Mouse (Mus musculus): Measurements from ENCODE around the gene Myo5a. TPM values are rescaled to one million over a fixed set of nuclear protein-coding genes. Genes with fewer than 3 reads are reported as not detected.

Myo5a gene
- polyA plus RNA-seq, 1 experiment, result 89.9 TPM

DNA sequence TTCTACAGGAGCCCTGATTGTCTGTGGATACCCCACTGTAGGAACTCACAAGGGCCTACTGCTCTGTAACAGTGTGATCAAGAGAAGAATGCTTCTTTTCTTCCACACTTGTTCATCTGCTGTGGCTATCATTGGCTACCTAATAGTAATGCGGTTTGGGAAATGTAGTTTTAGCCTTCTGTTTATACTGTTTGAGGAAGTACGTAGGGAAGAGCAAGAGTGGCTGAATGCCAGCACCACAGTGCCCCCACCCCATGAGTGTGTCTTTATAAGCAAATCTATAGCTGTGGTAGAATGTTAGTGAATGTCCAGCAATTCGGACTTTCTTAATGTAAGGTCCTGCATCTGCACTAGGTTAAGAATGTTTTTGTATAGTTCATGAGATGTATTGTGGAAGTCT lies 21.7 kb upstream of the Myo5a start:
- TF ChIP-seq POLR2A (IDR thresholded peaks at IDR 0.05; ENCODE audit: borderline replicate concordance, insufficient read depth, low read length), result no peak
- TF ChIP-seq CTCF (IDR thresholded peaks at IDR 0.05; ENCODE audit: borderline replicate concordance, insufficient read depth, low read depth, low read length), result no peak
- no peaks in the 10 kb centered on the region; the same call in 1 of the 2 replicates for H3K4me1 ChIP-seq (ENCODE audit: control insufficient read depth, insufficient read depth, low read length)
- DNase-seq, result no peak
- H3K27me3 ChIP-seq (ENCODE audit: control insufficient read depth, insufficient read depth, low read length), result no peaks in the 10 kb centered on the region
- H3K27ac ChIP-seq (ENCODE audit: insufficient read depth, low read length), result no peak overlapping the region
- H3K4me3 ChIP-seq (replicated peaks; ENCODE audit: insufficient read depth, low read depth, low read length), result no peak overlapping the region
- WGBS, result 82% methylated on average over 3 of the region's 3 CpGs

DNA sequence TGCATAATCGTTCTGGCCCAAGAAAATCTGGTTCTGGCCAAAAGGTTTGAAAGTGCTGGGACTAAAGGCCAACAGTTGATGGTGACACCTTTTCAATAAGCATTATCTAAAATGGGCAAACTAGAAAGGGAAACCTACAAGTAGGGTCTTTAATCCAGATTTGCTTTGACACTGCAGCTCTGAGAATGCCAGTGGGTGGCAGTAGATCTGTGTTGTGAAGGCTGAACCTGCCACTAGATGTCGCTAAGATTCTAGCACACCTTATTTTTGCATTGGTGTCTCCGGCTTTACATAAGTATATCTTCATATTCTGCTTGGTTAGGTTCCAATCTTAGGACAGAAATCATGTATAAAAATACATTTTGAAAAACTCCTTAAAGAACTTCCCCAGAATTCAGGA lies 20.8 kb upstream of the Myo5a start:
- no peak for TF ChIP-seq POLR2A (IDR thresholded peaks at IDR 0.05; ENCODE audit: borderline replicate concordance, insufficient read depth, low read length)
- TF ChIP-seq CTCF (IDR thresholded peaks at IDR 0.05; ENCODE audit: borderline replicate concordance, insufficient read depth, low read depth, low read length), result peak; percentile 85
- peak; percentile 76 to 81 for DNase-seq
- 12% methylated on average over 3 of the region's 3 CpGs for WGBS
- Histone ChIP-seq H3K4me3 (replicated peaks; ENCODE audit: insufficient read depth, low read depth, low read length) (peak overlapping the region; percentile 28), H3K4me1 (ENCODE audit: control insufficient read depth, insufficient read depth, low read length) (no peaks in the 10 kb centered on the region; the same call in 1 of the 2 replicates), H3K27ac (ENCODE audit: insufficient read depth, low read length) (no peak overlapping the region), H3K27me3 (ENCODE audit: control insufficient read depth, insufficient read depth, low read length) (no peaks in the 10 kb centered on the region)

DNA sequence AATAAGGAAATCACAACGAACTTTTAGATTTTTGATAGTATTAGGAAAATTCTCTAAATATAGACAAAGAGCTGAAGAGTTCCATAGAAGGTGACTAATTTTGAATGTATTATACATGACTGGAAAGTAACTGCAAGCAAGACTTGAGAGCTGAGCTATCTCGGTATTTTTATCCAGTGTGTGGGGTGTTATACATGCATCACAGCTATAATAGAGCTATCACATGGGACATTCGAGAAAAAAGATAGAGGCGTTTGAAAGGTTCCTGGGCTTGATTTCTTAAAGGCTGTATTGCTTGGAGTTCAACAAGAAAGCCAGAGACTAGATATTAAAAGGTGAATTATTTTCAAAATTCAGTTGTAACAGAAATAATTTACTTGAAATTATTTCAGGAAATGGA lies 19.0 kb upstream of the Myo5a start:
- no peak for TF ChIP-seq CTCF (IDR thresholded peaks at IDR 0.05; ENCODE audit: borderline replicate concordance, insufficient read depth, low read depth, low read length)
- no peaks in the 10 kb centered on the region; the same call in 1 of the 2 replicates for H3K4me1 ChIP-seq (ENCODE audit: control insufficient read depth, insufficient read depth, low read length)
- 75% methylated on average over 4 of the region's 4 CpGs for WGBS
- no peak overlapping the region for H3K4me3 ChIP-seq (replicated peaks; ENCODE audit: insufficient read depth, low read depth, low read length)
- H3K27ac ChIP-seq (ENCODE audit: insufficient read depth, low read length), result no peak overlapping the region
- DNase-seq, result no peak
- no peaks in the 10 kb centered on the region for H3K27me3 ChIP-seq (ENCODE audit: control insufficient read depth, insufficient read depth, low read length)

DNA sequence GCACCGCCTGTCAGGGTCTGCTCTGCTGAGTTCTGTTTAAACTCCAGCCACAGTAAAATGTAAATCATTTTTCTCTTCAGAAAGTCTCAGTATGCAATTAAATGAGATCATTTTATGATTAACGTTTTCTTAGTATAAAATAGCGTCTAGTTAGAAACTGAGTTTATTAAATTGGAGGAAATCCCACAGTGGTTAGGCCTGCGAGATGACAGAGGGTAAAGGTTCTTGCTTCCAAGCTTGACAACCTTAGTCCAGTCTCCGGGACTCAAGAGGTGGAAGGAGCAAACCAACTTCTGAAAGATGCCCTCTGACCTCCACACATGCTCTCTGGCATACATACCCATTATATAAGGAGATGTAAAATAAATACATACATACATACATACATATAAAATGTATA lies 15.8 kb upstream of the Myo5a start:
- TF ChIP-seq POLR2A (IDR thresholded peaks at IDR 0.05; ENCODE audit: borderline replicate concordance, insufficient read depth, low read length) (no peak), CTCF (IDR thresholded peaks at IDR 0.05; ENCODE audit: borderline replicate concordance, insufficient read depth, low read depth, low read length) (no peak)
- Histone ChIP-seq H3K27ac (ENCODE audit: insufficient read depth, low read length) (no peak overlapping the region), H3K4me3 (replicated peaks; ENCODE audit: insufficient read depth, low read depth, low read length) (no peak overlapping the region), H3K4me1 (ENCODE audit: control insufficient read depth, insufficient read depth, low read length) (no peaks in the 10 kb centered on the region; the same call in 1 of the 2 replicates), H3K27me3 (ENCODE audit: control insufficient read depth, insufficient read depth, low read length) (no peaks in the 10 kb centered on the region)
- WGBS, result 93% methylated on average over 5 of the region's 5 CpGs
- DNase-seq, result no peak

DNA sequence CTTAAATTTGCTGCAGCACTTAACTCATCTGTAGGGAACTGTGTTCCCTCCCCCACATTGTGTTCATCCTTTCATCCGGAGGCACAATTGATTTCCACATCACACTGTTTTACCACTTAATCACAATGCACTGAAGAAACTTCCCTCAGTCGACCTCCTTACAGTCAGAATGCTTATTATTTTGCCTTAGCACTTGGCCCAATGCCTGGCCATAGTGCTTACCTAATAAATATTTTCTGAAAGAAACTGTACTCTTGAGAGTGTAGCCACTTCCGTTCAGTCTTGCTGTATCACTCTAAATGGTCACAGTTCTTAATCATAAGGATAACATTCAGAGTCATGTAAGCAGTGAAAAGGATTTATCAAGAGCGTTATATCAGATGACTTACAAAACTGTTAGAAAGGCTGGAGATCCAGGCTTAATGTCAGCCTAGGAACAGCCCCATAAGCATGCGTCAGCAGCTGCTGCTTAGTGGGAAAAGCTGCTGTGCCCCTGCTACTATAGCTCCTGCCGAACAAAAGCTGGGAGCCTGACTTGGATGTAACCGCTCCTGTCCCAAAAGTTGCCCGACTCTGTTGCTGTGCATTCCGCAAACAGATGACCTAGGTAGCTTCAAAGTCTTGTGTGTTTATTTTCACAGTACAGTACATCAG lies 6.0 kb upstream of the Myo5a start:
- no peak for TF ChIP-seq POLR2A (IDR thresholded peaks at IDR 0.05; ENCODE audit: borderline replicate concordance, insufficient read depth, low read length)
- TF ChIP-seq CTCF (IDR thresholded peaks at IDR 0.05; ENCODE audit: borderline replicate concordance, insufficient read depth, low read depth, low read length), result no peak
- DNase-seq, result no peak
- Histone ChIP-seq H3K4me3 (replicated peaks; ENCODE audit: insufficient read depth, low read depth, low read length) (no peak overlapping the region), H3K27ac (ENCODE audit: insufficient read depth, low read length) (no peak overlapping the region), H3K27me3 (ENCODE audit: control insufficient read depth, insufficient read depth, low read length) (no peaks in the 10 kb centered on the region), H3K4me1 (ENCODE audit: control insufficient read depth, insufficient read depth, low read length) (no peaks in the 10 kb centered on the region)
- 72% methylated on average over 9 of the region's 9 CpGs for WGBS

DNA sequence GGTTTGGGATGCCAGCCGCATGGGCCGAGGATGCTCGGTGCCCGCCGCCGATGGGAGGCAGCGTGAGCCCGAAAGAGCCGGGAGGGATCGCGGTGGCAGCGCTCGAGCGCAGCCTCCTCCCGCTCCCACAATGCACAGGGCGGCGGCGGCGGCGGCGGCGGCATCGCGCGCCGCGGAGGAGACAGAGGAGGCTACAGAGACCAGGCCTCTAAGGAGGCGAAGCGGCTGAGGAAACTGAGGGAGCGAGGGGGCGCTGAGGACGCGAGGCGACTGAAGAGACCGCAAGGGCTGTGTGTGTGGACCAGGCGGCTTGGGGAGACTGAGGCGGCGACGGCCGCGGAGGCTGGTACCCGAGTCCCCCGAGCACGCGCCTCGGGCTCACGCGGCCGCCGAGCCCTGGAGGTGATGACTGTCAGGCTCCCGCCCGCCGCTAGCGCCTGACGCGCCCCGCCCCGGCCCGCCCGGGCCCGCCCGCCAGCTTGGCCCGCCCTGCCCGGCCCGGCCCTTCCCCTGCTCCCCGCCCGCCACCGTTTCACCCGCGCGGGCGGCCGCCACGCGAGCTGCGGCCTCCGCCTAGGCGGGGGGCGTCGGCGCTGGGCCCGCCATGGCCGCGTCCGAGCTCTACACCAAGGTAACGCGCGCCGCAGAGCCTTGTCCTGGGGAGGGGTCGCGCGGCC lies 352 bp downstream of the Myo5a start:
- Histone ChIP-seq H3K4me1 (ENCODE audit: control insufficient read depth, insufficient read depth, low read length) (no peaks in the 10 kb centered on the region), H3K4me3 (replicated peaks; ENCODE audit: insufficient read depth, low read depth, low read length) (peak overlapping the region; percentile 95), H3K27ac (ENCODE audit: insufficient read depth, low read length) (peak overlapping the region; percentile 96), H3K27me3 (ENCODE audit: control insufficient read depth, insufficient read depth, low read length) (no peaks in the 10 kb centered on the region)
- DNase-seq, result peak; percentile 89 to 92
- WGBS, result under 1% methylated on average over 84 of the region's 92 CpGs
- peak; percentile 4; the same call in 1 of the 2 replicates for TF ChIP-seq CTCF (IDR thresholded peaks at IDR 0.05; ENCODE audit: borderline replicate concordance, insufficient read depth, low read depth, low read length)
- TF ChIP-seq POLR2A (IDR thresholded peaks at IDR 0.05; ENCODE audit: borderline replicate concordance, insufficient read depth, low read length), result peak; percentile 71

DNA sequence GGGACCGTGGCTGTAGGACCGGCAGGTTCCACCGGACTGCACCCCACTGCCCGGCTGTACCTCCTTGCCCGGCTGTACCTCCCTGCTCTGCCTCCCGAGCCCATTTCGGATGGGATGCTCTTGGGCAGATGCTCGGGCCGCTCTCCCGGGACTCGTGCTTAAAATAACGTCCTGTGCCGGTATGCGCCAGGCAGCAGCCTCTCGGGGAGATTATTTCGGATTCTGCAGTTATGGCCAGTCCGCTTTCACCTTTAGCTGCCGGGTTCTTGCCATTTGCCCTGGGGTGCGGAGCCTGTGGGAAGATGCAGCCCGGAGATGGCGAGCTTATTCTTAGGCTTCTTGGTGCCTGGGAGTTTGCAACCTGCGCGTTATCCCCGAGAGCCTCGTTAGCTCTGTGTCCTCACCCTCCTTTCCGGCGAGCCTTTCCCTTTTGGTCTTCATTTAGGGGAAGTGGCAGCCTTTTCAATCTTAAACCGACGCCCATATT lies 934 bp downstream of the Myo5a start:
- H3K4me1 ChIP-seq (ENCODE audit: control insufficient read depth, insufficient read depth, low read length), result no peaks in the 10 kb centered on the region
- peak overlapping the region; percentile 95 for H3K4me3 ChIP-seq (replicated peaks; ENCODE audit: insufficient read depth, low read depth, low read length)
- DNase-seq, result no peak
- peak overlapping the region; percentile 91 for H3K27ac ChIP-seq (ENCODE audit: insufficient read depth, low read length)
- TF ChIP-seq CTCF (IDR thresholded peaks at IDR 0.05; ENCODE audit: borderline replicate concordance, insufficient read depth, low read depth, low read length), result no peak
- TF ChIP-seq POLR2A (IDR thresholded peaks at IDR 0.05; ENCODE audit: borderline replicate concordance, insufficient read depth, low read length), result no peak
- H3K27me3 ChIP-seq (ENCODE audit: control insufficient read depth, insufficient read depth, low read length), result no peaks in the 10 kb centered on the region
- WGBS, result under 1% methylated on average over 29 of the region's 29 CpGs

DNA sequence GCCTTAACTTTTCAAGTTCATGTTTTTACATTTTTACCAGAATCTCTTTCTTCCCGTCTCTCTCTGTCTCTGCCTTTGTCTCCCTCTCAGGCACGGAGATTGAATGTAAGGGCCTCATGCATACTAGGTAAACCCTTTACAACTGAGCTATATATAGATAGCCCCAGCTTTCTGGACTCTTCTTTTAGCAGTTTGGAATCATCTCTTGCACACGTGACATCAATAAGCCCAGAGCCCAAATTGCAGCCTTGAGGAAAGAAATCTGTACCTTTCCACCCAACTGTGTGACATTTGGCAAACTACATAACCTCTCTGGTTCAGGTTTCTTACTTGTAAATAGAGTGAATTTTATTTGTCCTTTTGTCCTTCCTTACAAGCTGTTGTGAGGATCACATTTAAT lies 1.5 kb downstream of the Myo5a start:
- 6% methylated on average over 3 of the region's 3 CpGs for WGBS
- Histone ChIP-seq H3K27me3 (ENCODE audit: control insufficient read depth, insufficient read depth, low read length) (no peaks in the 10 kb centered on the region), H3K4me1 (ENCODE audit: control insufficient read depth, insufficient read depth, low read length) (no peaks in the 10 kb centered on the region), H3K4me3 (replicated peaks; ENCODE audit: insufficient read depth, low read depth, low read length) (peak overlapping the region; percentile 95), H3K27ac (ENCODE audit: insufficient read depth, low read length) (no peak overlapping the region; the same call in 1 of the 2 replicates)
- DNase-seq, result peak in 1 of 2 experiments; percentile 37
- TF ChIP-seq POLR2A (IDR thresholded peaks at IDR 0.05; ENCODE audit: borderline replicate concordance, insufficient read depth, low read length) (no peak), CTCF (IDR thresholded peaks at IDR 0.05; ENCODE audit: borderline replicate concordance, insufficient read depth, low read depth, low read length) (no peak)

All from cerebellum, adult 2 months (tissue).